Mouse (Mus musculus) bone marrow macrophage, adult 2 months (primary cell): ENCODE data around the gene Adgre5. TPM values are rescaled to one million over a fixed set of nuclear protein-coding genes. Genes with fewer than 3 reads are reported as not detected.

Experiments
- H3K27ac ChIP-seq: 2 replicates; pipeline ENCODE4 v1.5.1; 2012; ENCODE audit warnings: low read depth, low read length; ENCODE audit not compliant: insufficient read depth
- H3K4me1 ChIP-seq: 2 replicates; pipeline ENCODE4 v1.6.1; 2012; ENCODE audit warnings: low read length; ENCODE audit not compliant: control insufficient read depth, insufficient read depth
- H3K4me3 ChIP-seq: 2 replicates; pipeline ENCODE4 v1.5.1; 2012; ENCODE audit warnings: mild to moderate bottlenecking, low read length, moderate library complexity; ENCODE audit not compliant: insufficient read depth
- CTCF ChIP-seq: IDR thresholded peaks from 2 replicates; pipeline ENCODE4 v1.5.1; 2012; ENCODE audit warnings: low read depth, mild to moderate bottlenecking, low read length, moderate library complexity
- POLR2A ChIP-seq: IDR thresholded peaks from 2 replicates; pipeline ENCODE4 v1.6.1; 2012; ENCODE audit warnings: mild to moderate bottlenecking, low read depth, low read length, borderline replicate concordance
- polyA plus RNA-seq: library from polyadenylated mRNA; stranded (reverse); fragments of >200 nt; gene quantifications from 2 replicates; pipeline ENCODE4 v1.2.4, GENCODE M21; 2012; ENCODE audit not compliant: missing spikeins, insufficient read depth, insufficient read length

Gene Adgre5
- polyA plus RNA-seq, 1 experiment: 62.9 TPM

DNA sequence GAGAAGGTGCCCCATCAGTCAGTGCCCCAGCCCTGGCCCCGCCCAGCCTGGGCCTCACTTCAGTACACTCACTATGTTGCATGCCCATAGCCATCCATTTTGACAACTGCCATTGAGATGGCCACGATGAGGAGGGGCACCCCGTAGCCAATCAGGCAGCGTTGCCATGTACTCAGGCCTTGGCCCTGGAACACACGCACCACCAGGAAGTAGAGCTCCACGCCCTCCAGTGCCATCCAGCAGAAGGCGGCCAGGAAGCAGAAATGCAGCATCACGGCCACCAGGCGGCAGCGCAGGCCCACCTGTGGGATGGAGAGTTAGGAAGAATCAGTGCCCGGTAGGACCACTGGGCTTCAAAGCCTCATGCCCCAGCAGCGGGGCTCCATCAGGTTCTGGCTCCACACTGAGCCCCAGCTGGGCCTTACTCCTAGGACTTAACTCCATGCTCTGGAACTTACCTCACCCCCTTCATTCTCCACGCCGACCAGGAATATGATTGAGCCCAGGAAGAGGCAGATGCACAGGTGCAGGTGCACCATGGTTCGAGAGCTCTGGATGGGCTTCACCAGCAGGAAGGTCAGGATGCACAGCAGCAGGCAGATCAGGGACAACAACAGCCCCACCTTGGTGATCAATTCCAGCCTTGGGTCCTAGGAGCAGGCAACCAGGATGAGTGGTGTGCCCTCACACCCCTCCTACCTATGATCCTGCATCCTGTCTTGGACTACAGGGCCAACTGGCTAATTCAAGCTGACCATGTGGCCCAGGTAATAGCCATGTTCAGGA is 16.2 kb downstream of the Adgre5 start:
- Histone ChIP-seq H3K4me1 (no peaks in the 10 kb centered on the region), H3K4me3 (no peak overlapping the region), H3K27ac (no peak overlapping the region)
- TF ChIP-seq CTCF: peak; percentile 80
- TF ChIP-seq POLR2A: no peak

DNA sequence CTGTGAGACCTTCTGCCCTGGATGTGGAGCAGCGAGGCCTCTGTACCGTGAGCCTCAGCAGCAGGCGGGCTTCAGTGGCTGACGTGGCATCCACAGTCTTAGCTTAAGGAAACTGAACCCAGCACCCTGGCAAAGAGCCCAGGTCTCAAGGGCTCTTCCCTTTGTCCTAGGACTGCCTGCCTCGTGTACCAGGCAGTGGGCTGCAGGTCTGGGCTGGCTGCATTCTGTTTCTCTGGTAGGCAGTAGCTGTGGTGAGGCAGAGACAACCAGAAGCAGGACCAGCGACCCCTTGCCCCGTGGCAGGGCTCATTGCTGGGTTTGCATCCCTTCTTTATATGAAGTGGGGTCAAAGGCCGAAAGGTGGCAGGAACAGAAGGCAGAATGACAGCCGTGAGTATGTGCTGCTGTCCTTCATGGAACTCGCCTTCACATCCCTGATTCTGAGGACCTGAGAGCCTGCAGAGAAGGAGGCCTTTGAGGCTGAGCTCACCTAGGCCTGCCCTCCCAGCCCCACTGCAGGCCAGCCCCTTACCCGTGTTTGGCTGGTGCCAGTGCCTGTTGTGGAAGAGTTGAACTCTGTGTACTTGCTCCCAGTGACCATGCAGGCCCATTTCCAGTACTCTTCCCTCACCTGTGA is 17.6 kb downstream of the Adgre5 start:
- no peak for TF ChIP-seq POLR2A
- no peak for TF ChIP-seq CTCF
- H3K27ac ChIP-seq: no peak overlapping the region
- H3K4me1 ChIP-seq: no peaks in the 10 kb centered on the region
- H3K4me3 ChIP-seq: no peak overlapping the region

DNA sequence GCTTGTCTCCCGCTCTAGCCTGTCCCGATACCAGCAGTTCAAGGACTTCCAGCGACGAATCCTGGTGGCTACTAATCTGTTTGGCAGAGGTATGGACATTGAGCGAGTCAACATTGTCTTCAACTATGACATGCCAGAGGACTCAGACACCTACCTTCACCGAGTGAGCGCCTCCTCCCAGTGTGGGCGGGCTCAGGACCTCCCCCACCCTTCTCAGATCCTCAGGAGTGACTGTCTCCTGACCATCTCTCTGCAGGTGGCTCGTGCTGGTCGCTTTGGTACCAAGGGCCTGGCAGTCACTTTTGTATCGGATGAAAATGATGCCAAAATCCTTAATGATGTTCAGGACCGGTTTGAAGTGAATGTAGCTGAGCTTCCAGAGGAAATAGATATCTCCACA is 18.5 kb downstream of the Adgre5 start:
- TF ChIP-seq POLR2A (no peak), CTCF (no peak)
- no peak overlapping the region for H3K4me3 ChIP-seq
- H3K27ac ChIP-seq: no peak overlapping the region
- H3K4me1 ChIP-seq: no peaks in the 10 kb centered on the region

DNA sequence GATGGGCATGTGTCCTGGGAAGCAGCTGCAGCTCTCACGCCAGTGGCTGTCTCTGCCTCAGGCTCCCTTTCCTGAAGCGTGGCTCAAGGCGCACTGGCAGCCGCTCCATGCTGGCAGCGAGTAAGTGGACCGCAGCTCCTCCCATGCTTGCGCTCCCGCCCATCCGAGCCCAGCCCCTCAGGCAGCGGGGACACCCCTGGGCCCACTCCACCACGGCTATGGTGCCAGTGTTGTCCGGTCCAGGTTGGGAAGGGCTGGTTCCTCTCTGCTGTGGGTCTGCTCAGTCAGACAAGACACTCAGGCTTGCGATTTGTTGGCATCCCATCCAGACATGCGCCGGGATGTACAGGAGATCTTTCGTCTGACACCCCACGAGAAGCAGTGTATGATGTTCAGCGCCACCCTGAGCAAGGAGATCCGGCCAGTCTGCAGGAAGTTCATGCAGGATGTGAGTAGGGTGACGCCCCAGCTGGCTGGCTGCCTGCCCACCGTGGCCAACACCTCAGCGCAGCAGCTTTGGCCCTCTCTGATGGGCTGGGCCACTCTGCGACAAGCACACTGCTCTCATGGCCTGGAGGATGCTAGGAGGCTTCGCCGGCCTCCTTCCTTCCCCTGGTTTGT is 19.6 kb downstream of the Adgre5 start:
- TF ChIP-seq CTCF: no peak
- no peak for TF ChIP-seq POLR2A
- Histone ChIP-seq H3K4me1 (peaks cover 11% of the 10 kb centered on the region), H3K27ac (no peak overlapping the region), H3K4me3 (no peak overlapping the region)

DNA sequence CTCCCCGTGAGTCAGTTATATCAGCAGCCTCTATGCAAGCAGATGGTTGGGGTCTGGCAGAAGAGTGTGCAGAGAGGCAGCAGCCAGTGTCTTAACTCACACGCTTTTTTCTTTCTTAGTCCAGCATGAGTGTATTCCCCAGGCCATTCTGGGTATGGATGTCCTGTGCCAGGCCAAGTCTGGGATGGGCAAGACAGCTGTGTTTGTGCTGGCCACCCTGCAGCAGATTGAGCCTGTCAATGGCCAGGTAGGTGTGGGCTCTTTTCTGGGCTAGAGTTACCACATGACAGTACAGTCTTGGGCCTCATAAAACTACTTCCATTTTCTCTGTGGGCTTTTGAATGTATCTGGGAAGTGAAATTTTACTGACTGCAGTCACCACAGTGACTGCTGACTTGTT is 21.4 kb downstream of the Adgre5 start:
- Histone ChIP-seq H3K27ac (no peak overlapping the region), H3K4me3 (no peak overlapping the region), H3K4me1 (peaks cover 13% of the 10 kb centered on the region)
- TF ChIP-seq POLR2A: no peak
- TF ChIP-seq CTCF: no peak

DNA sequence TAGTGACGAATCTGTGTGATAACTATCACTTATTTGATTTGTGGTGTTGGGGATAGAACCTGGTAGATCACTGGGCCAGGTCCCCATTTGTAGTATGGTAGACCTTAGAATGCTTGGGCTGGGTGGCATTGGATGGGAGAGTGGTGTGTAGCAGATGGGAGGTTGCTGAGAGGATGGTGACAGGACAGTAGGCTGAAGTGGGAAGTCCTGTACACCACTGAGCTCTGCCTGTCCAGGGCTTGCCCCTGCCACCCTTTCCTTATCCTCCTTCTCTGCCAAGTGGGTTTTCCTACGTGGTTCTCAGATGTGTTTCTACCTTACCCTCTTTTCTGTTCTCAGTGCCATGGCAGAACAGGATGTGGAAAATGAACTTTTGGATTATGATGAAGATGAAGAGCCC is 22.1 kb downstream of the Adgre5 start:
- TF ChIP-seq CTCF: no peak
- no peak for TF ChIP-seq POLR2A
- Histone ChIP-seq H3K27ac (no peak overlapping the region), H3K4me3 (no peak overlapping the region), H3K4me1 (peaks cover 15% of the 10 kb centered on the region)

DNA sequence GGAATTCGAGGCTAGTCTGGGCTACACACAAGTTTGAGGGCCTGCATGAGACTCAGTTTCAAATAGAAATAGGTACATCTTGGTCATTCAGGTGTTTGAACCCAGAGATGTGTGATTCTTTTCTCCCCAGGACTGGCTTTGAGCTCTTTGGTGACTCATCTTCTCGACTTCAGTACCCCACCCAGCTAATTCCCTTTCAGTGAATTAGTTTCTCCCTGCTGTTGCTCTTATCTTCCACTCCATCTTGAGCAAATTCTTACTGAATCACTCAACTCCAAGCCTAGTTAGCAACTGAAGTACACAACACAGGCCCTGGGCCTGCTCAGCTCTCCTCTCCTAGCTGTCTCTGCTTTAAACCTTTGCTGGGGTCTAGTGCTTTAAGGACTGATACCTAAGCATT is 24.6 kb downstream of the Adgre5 start:
- Histone ChIP-seq H3K27ac (no peak overlapping the region), H3K4me1 (peaks cover 15% of the 10 kb centered on the region), H3K4me3 (peak overlapping the region; percentile 85)
- TF ChIP-seq POLR2A (no peak), CTCF (no peak)

DNA sequence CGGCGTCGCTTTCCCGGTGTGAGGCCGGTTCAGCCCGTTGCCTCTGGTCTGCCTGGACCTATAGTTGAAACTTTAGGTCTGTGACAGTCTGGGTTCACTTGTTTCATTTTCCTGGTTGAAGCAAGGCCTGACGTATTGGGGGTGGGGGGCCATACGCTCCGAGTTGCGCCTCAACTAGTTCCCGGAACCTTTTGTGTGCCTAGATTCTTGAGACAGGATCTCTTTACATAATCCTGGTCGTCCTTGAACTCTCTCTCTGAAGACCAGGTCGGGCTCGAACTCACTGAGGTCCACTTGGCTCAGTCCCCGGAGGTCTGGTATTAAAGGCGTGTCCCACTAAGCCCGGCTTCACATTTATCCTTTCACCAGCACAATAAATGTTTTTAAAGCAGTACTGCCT is 25.4 kb downstream of the Adgre5 start:
- Histone ChIP-seq H3K4me1 (peaks cover 15% of the 10 kb centered on the region), H3K27ac (peak overlapping the region; percentile 79), H3K4me3 (peak overlapping the region; percentile 85)
- TF ChIP-seq POLR2A (no peak), CTCF (no peak)

DNA sequence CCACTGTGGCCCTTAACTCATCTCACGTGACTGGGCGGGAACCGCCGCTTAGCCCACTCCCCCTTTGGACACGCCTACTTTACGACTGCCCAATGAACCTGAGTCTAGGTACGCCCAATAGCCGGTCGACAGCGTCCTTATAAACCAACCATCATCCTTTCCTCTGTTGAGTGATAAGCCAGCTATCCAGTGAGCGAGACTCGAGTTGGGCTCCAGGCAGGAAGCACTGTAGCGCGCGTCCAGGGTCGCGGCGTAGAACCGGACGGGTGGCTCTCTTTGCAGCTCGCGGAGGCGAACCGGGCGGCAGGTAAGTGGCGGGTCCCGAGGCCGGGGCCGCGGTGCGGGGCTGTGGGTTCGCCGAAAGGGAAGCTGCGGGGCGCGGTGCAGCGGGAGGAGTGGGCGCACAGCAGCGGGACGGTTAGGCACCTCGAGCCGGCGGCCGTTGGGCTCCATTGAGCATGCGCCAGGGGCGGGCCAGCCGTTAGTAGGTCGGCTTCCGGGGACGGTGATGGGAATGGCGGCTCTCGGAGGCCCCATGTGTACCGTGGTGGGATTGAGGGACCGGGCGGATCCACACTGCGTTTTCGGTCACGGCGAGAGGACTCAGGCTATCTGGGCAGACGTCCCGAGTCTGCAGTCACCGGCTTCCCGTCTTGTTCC is 26.0 kb downstream of the Adgre5 start, which contains the start of gene Ddx39:
Gene Ddx39, plus strand, starts transcription at position 147 of the 660 bp plus-strand sequence.
- peaks cover 15% of the 10 kb centered on the region for H3K4me1 ChIP-seq
- H3K4me3 ChIP-seq: peak within 1 kb of the TSS; percentile 85
- no peak for TF ChIP-seq POLR2A
- no peak for TF ChIP-seq CTCF
- H3K27ac ChIP-seq: peak within 1 kb of the TSS; percentile 79

DNA sequence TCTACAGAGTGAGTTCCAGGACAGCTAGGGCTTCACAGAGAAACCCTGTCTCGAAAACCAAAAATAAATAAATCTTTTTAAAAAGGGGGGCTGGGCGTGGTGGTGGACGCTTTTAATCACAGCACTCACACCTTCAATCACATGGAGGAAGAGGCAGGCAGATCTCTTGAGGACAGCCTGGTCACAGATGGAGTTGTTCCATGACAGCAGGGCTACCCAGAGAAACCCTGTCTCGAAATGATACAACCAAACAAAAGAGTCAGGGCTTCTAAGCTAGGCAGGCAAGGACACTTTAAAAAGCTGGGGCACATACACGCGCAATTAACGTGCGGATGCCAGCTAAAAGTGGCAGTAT is 26.5 kb downstream of the Adgre5 start:
- H3K4me1 ChIP-seq: peaks cover 15% of the 10 kb centered on the region

More for the DNA sequence above, 26.5 kb downstream of the Adgre5 start:
- TF ChIP-seq POLR2A (no peak), CTCF (no peak)
- H3K4me3 ChIP-seq: peak overlapping the region; percentile 37
- H3K27ac ChIP-seq: peak overlapping the region; percentile 71
